Mouse (Mus musculus): ENCODE measurements around the gene Gm21797. TPM values are rescaled to one million over a fixed set of nuclear protein-coding genes. Genes with fewer than 3 reads are reported as not detected.
"Not testable (repeated sequence)": the region's sequence is repeated elsewhere in the genome, so short reads cannot be mapped to it uniquely, and the experiment has no call there.

The Gm21797 gene
- polyA plus RNA-seq (2012; rRNA removed), result not detected in 2 replicates

GRCm38 (mm10) chrY:40775665-40776064 lies at the start of gene Gm21797:
Gm21797 (minus strand) TSS chrY:40775765.
- not testable (repeated sequence) for DNase-seq (ENCODE audit: low read depth, low spot score)
- WGBS, result no CpG with 5 or more reads among the region's 3 CpGs

DNA sequence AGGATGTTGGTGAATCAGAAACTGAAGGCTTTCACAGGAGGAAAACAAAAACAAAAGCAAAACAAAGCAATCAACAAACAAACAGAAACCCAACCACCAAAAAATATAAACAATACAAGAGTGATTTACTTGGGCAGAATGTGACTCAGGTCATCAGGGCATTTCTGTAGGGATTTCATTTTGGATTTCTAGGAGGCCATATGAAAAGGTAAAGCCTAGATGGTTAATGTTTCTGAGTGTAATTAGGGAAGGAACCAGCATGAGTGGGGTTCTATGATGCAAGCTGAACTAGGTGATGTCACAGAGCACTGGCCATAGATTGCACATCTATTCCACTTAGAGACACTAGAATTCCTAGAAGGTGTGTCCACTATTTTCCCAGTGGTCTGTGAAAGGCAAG lies 29.0 kb upstream of the Gm21797 start, which contains the start of gene Gm20795:
Gene Gm20795 (plus strand): TSS at position 301 of the 400 bp plus-strand sequence.
- not testable (repeated sequence) for DNase-seq (ENCODE audit: low read depth, low spot score)

Other genes with a start within 250 kb of the Gm21797 start
- not detected in 2 replicates for gene Gm21852, start 123.8 kb downstream of the Gm21797 start, polyA plus RNA-seq (2012; rRNA removed)
- gene Gm20795, start 29.1 kb upstream of the Gm21797 start, polyA plus RNA-seq (2012; rRNA removed), result not detected in 2 replicates